In the genomic region with DNA sequence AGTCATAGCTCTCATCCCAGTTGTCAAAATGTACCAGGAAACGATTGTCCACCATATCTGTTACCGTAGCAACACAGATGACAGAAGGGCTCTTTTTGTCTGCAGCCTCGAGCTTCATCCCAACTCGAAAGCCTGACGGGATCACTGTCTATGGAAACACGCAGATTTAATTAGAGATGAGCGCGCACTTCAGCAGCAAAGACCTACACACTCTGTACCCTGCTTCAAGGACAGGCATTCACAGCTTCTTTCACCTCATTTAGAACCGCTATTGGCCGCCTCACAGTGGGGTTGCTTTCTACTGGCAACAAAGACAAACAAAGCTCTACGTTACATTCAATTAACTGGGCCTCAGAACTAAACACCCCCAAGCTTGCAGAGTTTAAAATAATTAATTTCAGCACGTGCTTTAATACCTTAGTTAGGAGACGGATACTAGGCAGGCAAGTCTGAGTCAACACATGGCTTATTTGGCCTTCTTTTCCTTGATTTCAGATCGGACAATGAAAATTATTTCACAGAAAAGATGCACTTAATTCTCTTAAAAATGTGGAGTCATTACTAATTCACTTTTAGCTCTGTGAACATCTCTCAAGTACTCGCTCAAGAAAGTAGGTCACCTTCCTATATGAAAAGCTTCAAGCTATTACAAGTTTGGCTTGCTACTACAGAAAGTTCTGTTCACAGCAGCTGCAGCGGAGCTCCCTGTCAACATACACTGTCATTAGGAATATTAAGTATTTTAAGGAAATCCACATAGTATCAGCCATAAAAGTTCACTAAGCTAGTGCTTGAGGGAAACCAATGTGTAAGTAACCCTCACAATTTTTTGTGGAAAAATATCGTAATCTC, we compare ENCODE assay signal across 10 mouse cellular contexts. TPM values are rescaled to one million over a fixed set of nuclear protein-coding genes. Genes with fewer than 3 reads are reported as not detected.
DNase-seq lines count a peak whose midpoint lies in the region; ATAC-seq lines count a peak whose summit lies in the region.
"Had no signal": no experiment of that assay in that cellular context is flagged by ENCODE, and none has a peak within 500 bp of the region (broad histone marks: within the 10 kb centered on the region; RNA-seq: fewer than 3 reads in every experiment).

No protein-coding gene starts in this region.

- ATAC-seq in neural tube, embryonic 11.5 days (ENCODE audit: insufficient read depth, low FRiP score, low TSS enrichment), result peak; percentile 78
- peak; percentile 90 for ATAC-seq in forebrain, embryonic 13.5 days

- H3K27ac ChIP-seq in neural tube, embryonic 11.5 days (ENCODE audit: low read depth, low read length), result no peak overlapping the region
- no peak overlapping the region for H3K27ac ChIP-seq in forebrain, embryonic 13.5 days
- H3K27ac ChIP-seq: kidney, postnatal 0 days had no signal

- H3K9ac ChIP-seq in neural tube, embryonic 11.5 days (ENCODE audit: low read length), result no peak overlapping the region
- H3K9ac ChIP-seq in forebrain, embryonic 13.5 days, result no peak overlapping the region

- no peaks in the 10 kb centered on the region for H3K36me3 ChIP-seq in neural tube, embryonic 11.5 days (ENCODE audit: control insufficient read depth, insufficient read depth, low read length)
- H3K36me3 ChIP-seq in forebrain, embryonic 13.5 days (ENCODE audit: poor library complexity, severe bottlenecking), result peaks cover 38% of the 10 kb centered on the region

- no peaks in the 10 kb centered on the region for H3K9me3 ChIP-seq in neural tube, embryonic 11.5 days (ENCODE audit: control insufficient read depth, low read length)
- no peaks in the 10 kb centered on the region for H3K9me3 ChIP-seq in forebrain, embryonic 13.5 days (replicated peaks)

- peak; percentile 44 for DNase-seq in neural tube, embryonic 11.5 days (ENCODE audit: low spot score)
- DNase-seq in neural tube, embryonic 10.5 days (ENCODE audit: extremely low spot score, low spot score), result no peak
- peak; percentile 26 for DNase-seq in mesoderm, embryonic 11.5 days (ENCODE audit: low read depth, low spot score)
- peak; percentile 83 for DNase-seq in retina, embryonic 14.5 days (ENCODE audit: low spot score)
- DNase-seq in adrenal gland, postnatal 36 days, result no peak
- no peak for DNase-seq in adipocyte (ENCODE audit: low spot score)
- DNase-seq in cerebellum, adult 18-20 months, result no peak

- no peak overlapping the region for H3K4me2 ChIP-seq in neural tube, embryonic 11.5 days (ENCODE audit: low read depth)
- H3K4me2 ChIP-seq in forebrain, embryonic 13.5 days, result no peak overlapping the region; the same call in 1 of the 2 replicates
- H3K4me2 ChIP-seq: liver, embryonic 11.5 days had no signal

- no peaks in the 10 kb centered on the region for H3K27me3 ChIP-seq in neural tube, embryonic 11.5 days (ENCODE audit: control insufficient read depth, insufficient read depth, low read length)
- no peaks in the 10 kb centered on the region; the same call in 1 of the 2 replicates for H3K27me3 ChIP-seq in forebrain, embryonic 13.5 days

- WGBS in neural tube, embryonic 11.5 days, result 41% methylated on average over 17 of the region's 17 CpGs
- WGBS in forebrain, embryonic 13.5 days, result 9% methylated on average over 17 of the region's 17 CpGs

- H3K4me3 ChIP-seq in neural tube, embryonic 11.5 days (ENCODE audit: low read depth, low read length), result no peak overlapping the region
- no peak overlapping the region for H3K4me3 ChIP-seq in forebrain, embryonic 13.5 days

- H3K4me1 ChIP-seq in neural tube, embryonic 11.5 days (ENCODE audit: control insufficient read depth, insufficient read depth, low read length), result no peaks in the 10 kb centered on the region
- peaks cover 13% of the 10 kb centered on the region for H3K4me1 ChIP-seq in forebrain, embryonic 13.5 days

RNA-seq across cellular contexts. Expression of gene L3mbtl3, which starts 47.9 kb away (rescaled TPM):
- polyA plus RNA-seq in neural tube, embryonic 11.5 days (2014; fragmentation: Nextera tagmentation; extraction: Ambion mirVana), result 20.0 and 20.5 TPM in 2 replicates
- 19.8 and 21.3 TPM in 2 replicates for polyA plus RNA-seq in forebrain, embryonic 13.5 days (2015; fragmentation: Nextera tagmentation; extraction: Ambion mirVana)
- 10 to 100 TPM; 11.8 to 17.9 TPM for total RNA-seq in adrenal gland, postnatal 36 days (2021)

Comparison
In these comparisons a context has a peak if more than half of its experiments do, and no peak if none do; other contexts are left out.
1. DNase-seq: peak in neural tube, embryonic 11.5 days (single experiment), mesoderm, embryonic 11.5 days (single experiment) and retina, embryonic 14.5 days (single experiment); none in neural tube, embryonic 10.5 days (single experiment), adrenal gland, postnatal 36 days (0 of 2), adipocyte (single experiment) and cerebellum, adult 18-20 months (0 of 2).